Mouse (Mus musculus) brain, embryonic 14.5 days (tissue): ENCODE results near the gene Nol4l.

Experiments
- CTCF ChIP-seq: fragments of 200-500 bp; IDR thresholded peaks from 2 replicates; pipeline ENCODE4 v1.5.1; 2012; ENCODE audit warnings: inconsistent platforms, mild to moderate bottlenecking, moderate library complexity, borderline replicate concordance; ENCODE audit not compliant: insufficient read depth, insufficient read length; ENCODE audit errors: extremely low read depth
- POLR2A ChIP-seq: fragments of 200-500 bp; IDR thresholded peaks from 2 replicates; pipeline ENCODE4 v1.6.1; 2012; ENCODE audit warnings: mild to moderate bottlenecking, inconsistent platforms, borderline replicate concordance; ENCODE audit not compliant: poor library complexity, insufficient read depth, insufficient read length, severe bottlenecking; ENCODE audit errors: extremely low read depth

- TF ChIP-seq CTCF (no peak), POLR2A (no peak)
Measured at GRCm38 (mm10) chr2:153447719-153448118, 82.1 kb downstream of the Nol4l start.
